Mouse (Mus musculus) forebrain, embryonic 14.5 days (tissue): Measurements from ENCODE around the gene Clcn7. TPM values are rescaled to one million over a fixed set of nuclear protein-coding genes. Genes with fewer than 3 reads are reported as not detected.

ENCODE experiments used
- ATAC-seq: fragments of 200-750 bp; cut with Nextera tagmentation; 2 replicates; pipeline ENCODE4 v1.8.0; 2017; ENCODE audit warnings: mild to moderate bottlenecking, moderate library complexity
- DNase-seq: peaks from one replicate; pipeline ENCODE4 v3.0.0-alpha.2; 2015; ENCODE audit warnings: low spot score
- H3K27ac ChIP-seq: fragments of 300-500 bp; sonication (generic); 2 replicates; pipeline ENCODE4 v1.5.1; 2014; ENCODE audit warnings: low read depth, mild to moderate bottlenecking, control low read depth, low read length, moderate library complexity
- H3K27me3 ChIP-seq: fragments of 300-500 bp; sonication (generic); replicated peaks from 2 replicates; pipeline ENCODE4 v1.6.1; 2014; ENCODE audit warnings: low read length, control low read depth, mixed read lengths; ENCODE audit not compliant: control insufficient read depth, insufficient read depth
- H3K36me3 ChIP-seq: fragments of 300-500 bp; sonication (generic); 2 replicates; pipeline ENCODE4 v1.6.1; 2014; ENCODE audit warnings: low read length, control low read depth; ENCODE audit not compliant: control insufficient read depth, insufficient read depth
- H3K4me1 ChIP-seq: fragments of 300-500 bp; sonication (generic); 2 replicates; pipeline ENCODE4 v1.6.1; 2014; ENCODE audit warnings: antibody characterized with exemption, low read length, control low read depth; ENCODE audit not compliant: control insufficient read depth, insufficient read depth
- H3K4me2 ChIP-seq: fragments of 300-500 bp; sonication (generic); 2 replicates; pipeline ENCODE4 v1.6.1; 2014; ENCODE audit warnings: mild to moderate bottlenecking, control low read depth, low read length
- H3K4me3 ChIP-seq: fragments of 300-500 bp; sonication (generic); 2 replicates; pipeline ENCODE4 v1.5.1; 2014; ENCODE audit warnings: low read depth, low read length, control low read depth
- H3K9ac ChIP-seq: fragments of 300-500 bp; sonication (generic); 2 replicates; pipeline ENCODE4 v1.6.1; 2014; ENCODE audit warnings: mild to moderate bottlenecking, low read length, control low read depth, moderate library complexity
- H3K9me3 ChIP-seq: fragments of 300-500 bp; sonication (generic); replicated peaks from 2 replicates; pipeline ENCODE4 v1.6.1; 2016; ENCODE audit warnings: low read length, control low read depth, mixed read lengths; ENCODE audit not compliant: control insufficient read depth
- WGBS: fragments of 180-500 bp; shearing (Covaris S2); extraction: QIAGEN DNeasy Blood & Tissue Kit; methylation state at CpG from one replicate; pipeline ENCODE4 v1.1.7; 2014; 5-methylcytosine and 5-hydroxymethylcytosine counted together
- polyA plus RNA-seq: library from polyadenylated mRNA; unstranded; fragments of >200 nt; fragmentation: Nextera tagmentation; extraction: Ambion mirVana; gene quantifications from 2 replicates; pipeline ENCODE4 v1.2.1, GENCODE M21; 2014

Clcn7 gene
- polyA plus RNA-seq, 1 experiment from 2014 or later, result 18.9 TPM

- under 1% methylated on average over 50 of the region's 50 CpGs for WGBS
- DNase-seq (peak; percentile 99), ATAC-seq (peak; percentile 90)
- peak within 1 kb of the TSS; percentile 91 for H3K27ac ChIP-seq
- peak within 1 kb of the TSS; percentile 84 for H3K4me3 ChIP-seq
- peak within 1 kb of the TSS; percentile 98 for H3K4me2 ChIP-seq
- no peaks in the 10 kb centered on the region for H3K9me3 ChIP-seq
- no peaks in the 10 kb centered on the region for H3K27me3 ChIP-seq
- 0 out of 2 replicates have a peak, but pooled peaks cover 3% of the 10 kb centered on the region for H3K36me3 ChIP-seq
- H3K4me1 ChIP-seq, result peaks cover 14% of the 10 kb centered on the region
- peak within 1 kb of the TSS; percentile 92 for H3K9ac ChIP-seq
Measured at GRCm38 (mm10) chr17:25184129-25184691, 51.0 kb downstream of the Clcn7 start, which contains the start of gene BC003965. TSS of gene BC003965 (plus strand) at chr17:25184554.

GRCm38 (mm10) chr17:25184961-25185360, 51.8 kb downstream of the Clcn7 start:
- H3K9me3 ChIP-seq, result no peaks in the 10 kb centered on the region
- no peak for DNase-seq
- H3K4me3 ChIP-seq, result peak overlapping the region; percentile 84
- no peak for ATAC-seq
- 0 out of 2 replicates have a peak, but pooled peaks cover 3% of the 10 kb centered on the region for H3K36me3 ChIP-seq
- H3K4me2 ChIP-seq, result peak overlapping the region; percentile 98
- peak overlapping the region; percentile 55; the same call in 1 of the 2 replicates for H3K27ac ChIP-seq
- peak overlapping the region; percentile 92 for H3K9ac ChIP-seq
- peaks cover 22% of the 10 kb centered on the region for H3K4me1 ChIP-seq
- H3K27me3 ChIP-seq, result no peaks in the 10 kb centered on the region
- WGBS, result 7% methylated on average over 17 of the region's 17 CpGs

DNA sequence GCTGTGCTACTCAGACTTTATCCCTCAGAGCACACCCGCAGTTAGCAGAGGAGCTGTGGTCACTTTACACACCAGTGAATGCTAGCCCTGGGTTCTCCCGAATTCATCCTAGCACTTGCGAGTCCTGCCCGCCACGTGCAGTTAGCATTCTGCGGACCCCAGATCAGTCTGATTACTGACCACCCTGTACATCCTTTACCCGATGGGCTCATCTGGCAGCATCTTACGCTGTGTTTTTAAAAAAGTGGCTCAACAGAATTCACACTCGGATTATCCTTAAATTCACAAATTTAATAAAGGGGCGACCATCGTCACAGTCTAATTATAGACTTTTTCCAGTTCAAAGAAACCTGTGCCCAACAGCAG, 54.6 kb downstream of the Clcn7 start:
- H3K27me3 ChIP-seq, result no peaks in the 10 kb centered on the region
- ATAC-seq (no peak), DNase-seq (no peak)
- H3K27ac ChIP-seq, result no peak overlapping the region
- peak overlapping the region; percentile 99 for H3K4me3 ChIP-seq
- no peaks in the 10 kb centered on the region for H3K9me3 ChIP-seq
- H3K9ac ChIP-seq, result peak overlapping the region; percentile 89
- peaks cover 15% of the 10 kb centered on the region for H3K36me3 ChIP-seq
- H3K4me1 ChIP-seq, result peaks cover 22% of the 10 kb centered on the region
- H3K4me2 ChIP-seq, result peak overlapping the region; percentile 94
- 6% methylated on average over 11 of the region's 11 CpGs for WGBS

DNA sequence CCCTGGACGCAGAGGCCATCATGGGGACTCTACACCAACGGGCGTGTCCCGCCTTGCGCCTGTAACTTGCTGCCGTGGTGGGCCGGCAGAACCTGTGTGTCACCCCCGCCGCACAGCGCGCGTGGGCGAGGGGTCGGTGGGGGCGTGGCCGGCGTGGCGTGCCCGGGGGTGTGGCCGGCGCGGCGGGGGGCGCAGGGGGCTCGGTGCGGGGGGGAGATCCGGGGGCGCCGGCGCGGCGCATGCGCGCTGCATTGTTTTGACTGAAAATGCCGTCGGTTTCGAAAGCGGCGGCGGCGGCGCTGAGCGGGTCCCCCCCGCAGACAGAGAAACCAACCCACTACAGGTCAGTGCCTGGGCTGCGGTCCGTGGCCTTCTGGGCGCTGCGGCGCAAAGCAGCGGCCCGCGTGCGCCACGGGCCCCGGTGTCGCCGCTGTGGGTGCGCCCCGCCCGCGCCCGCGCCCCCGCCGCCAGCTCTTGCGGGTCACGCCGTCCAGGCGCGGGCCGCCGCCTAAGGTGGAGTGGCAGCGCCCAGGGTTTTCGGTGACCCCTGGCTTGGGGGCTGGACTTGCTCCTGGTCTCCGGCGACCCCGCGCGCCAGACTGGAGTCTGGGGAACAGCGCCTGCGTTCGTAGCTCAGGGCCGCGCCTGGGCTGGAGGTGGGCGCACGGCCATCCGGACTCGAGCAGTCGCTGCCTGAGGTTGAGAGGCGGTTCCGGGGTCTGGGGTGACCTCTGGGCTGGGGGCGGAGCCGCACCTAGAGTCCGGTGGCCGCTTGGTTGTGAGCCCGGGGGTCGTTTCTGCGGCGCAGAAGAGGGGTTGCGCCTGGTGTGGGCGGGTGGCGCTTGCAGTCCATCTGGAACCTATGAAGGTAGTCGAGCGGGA, 55.2 kb downstream of the Clcn7 start, which contains the start of gene Unkl:
Gene Unkl, plus strand, starts transcription at position 248 of the 882 bp plus-strand sequence.
- Histone ChIP-seq H3K36me3 (peaks cover 15% of the 10 kb centered on the region), H3K27ac (peak within 1 kb of the TSS; percentile 60), H3K9ac (peak within 1 kb of the TSS; percentile 89), H3K4me3 (peak within 1 kb of the TSS; percentile 99), H3K4me1 (peaks cover 22% of the 10 kb centered on the region), H3K9me3 (no peaks in the 10 kb centered on the region), H3K27me3 (no peaks in the 10 kb centered on the region), H3K4me2 (peak within 1 kb of the TSS; percentile 94)
- under 1% methylated on average over 100 of the region's 104 CpGs for WGBS
- ATAC-seq (peak; percentile 33), DNase-seq (peak; percentile 73)

GRCm38 (mm10) chr17:25189091-25189490, 55.9 kb downstream of the Clcn7 start:
- H3K4me3 ChIP-seq, result peak overlapping the region; percentile 99
- no peak overlapping the region for H3K27ac ChIP-seq
- H3K9ac ChIP-seq, result peak overlapping the region; percentile 89
- 4% methylated on average over 16 of the region's 16 CpGs for WGBS
- H3K4me2 ChIP-seq, result peak overlapping the region; percentile 94
- peaks cover 18% of the 10 kb centered on the region for H3K4me1 ChIP-seq
- H3K36me3 ChIP-seq, result peaks cover 22% of the 10 kb centered on the region
- H3K9me3 ChIP-seq, result no peaks in the 10 kb centered on the region
- no peak for ATAC-seq
- H3K27me3 ChIP-seq, result no peaks in the 10 kb centered on the region
- no peak for DNase-seq

- no peak for DNase-seq
- Histone ChIP-seq H3K27ac (no peak overlapping the region), H3K36me3 (peaks cover 72% of the 10 kb centered on the region), H3K27me3 (no peaks in the 10 kb centered on the region), H3K9me3 (no peaks in the 10 kb centered on the region), H3K4me3 (no peak overlapping the region), H3K4me1 (no peaks in the 10 kb centered on the region), H3K9ac (no peak overlapping the region), H3K4me2 (no peak overlapping the region)
- no peak for ATAC-seq
- WGBS, result 88% methylated on average over 4 of the region's 4 CpGs
Measured at GRCm38 (mm10) chr17:25202401-25202800, 69.2 kb downstream of the Clcn7 start.

- Histone ChIP-seq H3K27ac (no peak overlapping the region), H3K4me2 (no peak overlapping the region), H3K9me3 (no peaks in the 10 kb centered on the region), H3K4me3 (no peak overlapping the region), H3K27me3 (no peaks in the 10 kb centered on the region), H3K36me3 (peaks cover 79% of the 10 kb centered on the region), H3K4me1 (no peaks in the 10 kb centered on the region), H3K9ac (no peak overlapping the region)
- ATAC-seq (no peak), DNase-seq (no peak)
- 95% methylated on average over 4 of the region's 4 CpGs for WGBS
Measured at GRCm38 (mm10) chr17:25210006-25210405, 76.8 kb downstream of the Clcn7 start.

- peak; percentile 8 for DNase-seq
- Histone ChIP-seq H3K4me3 (no peak overlapping the region), H3K36me3 (peaks cover 81% of the 10 kb centered on the region), H3K4me1 (no peaks in the 10 kb centered on the region), H3K27me3 (no peaks in the 10 kb centered on the region), H3K9ac (no peak overlapping the region), H3K4me2 (no peak overlapping the region), H3K9me3 (no peaks in the 10 kb centered on the region), H3K27ac (peak overlapping the region; percentile 9; the same call in 1 of the 2 replicates)
- no peak for ATAC-seq
- 86% methylated on average over 15 of the region's 15 CpGs for WGBS
Measured at GRCm38 (mm10) chr17:25210680-25211466, 77.7 kb downstream of the Clcn7 start.
